Mouse (Mus musculus): ENCODE results near the gene Lcp2. TPM values are rescaled to one million over a fixed set of nuclear protein-coding genes. Genes with fewer than 3 reads are reported as not detected.

Lcp2 gene
- total RNA-seq, 2 experiments from 2014 or later: 1.7 to 2.9 TPM

Other genes with a start within 250 kb of the Lcp2 start
- under 1 TPM; 0.84 to 0.97 TPM for gene Kcnmb1, start 83.9 kb upstream of the Lcp2 start, total RNA-seq (2021)
- under 1 TPM in 1 of 2 experiments, not detected in 1; 0.11 TPM for gene Kcnip1, start 53.8 kb upstream of the Lcp2 start, total RNA-seq (2021)
- gene 4930469K13Rik, start 51.6 kb downstream of the Lcp2 start, total RNA-seq (2021): not detected
- not detected for gene Foxi1, start 161.2 kb downstream of the Lcp2 start, total RNA-seq (2021)